Mouse (Mus musculus) lung, postnatal 36 days (tissue): ENCODE data around the gene Wnk2.

Experiments used
- DNase-seq: peaks from one replicate; pipeline ENCODE4 v3.0.0; 2022; ENCODE audit warnings: mixed read lengths

The Wnk2 gene

GRCm38 (mm10) chr13:49134491-49134890 lies 13.3 kb downstream of the Wnk2 start:
- DNase-seq, result no peak

- no peak for DNase-seq
These were observed 14.7 kb downstream of the Wnk2 start for GRCm38 (mm10) chr13:49133125-49133524.

DNA sequence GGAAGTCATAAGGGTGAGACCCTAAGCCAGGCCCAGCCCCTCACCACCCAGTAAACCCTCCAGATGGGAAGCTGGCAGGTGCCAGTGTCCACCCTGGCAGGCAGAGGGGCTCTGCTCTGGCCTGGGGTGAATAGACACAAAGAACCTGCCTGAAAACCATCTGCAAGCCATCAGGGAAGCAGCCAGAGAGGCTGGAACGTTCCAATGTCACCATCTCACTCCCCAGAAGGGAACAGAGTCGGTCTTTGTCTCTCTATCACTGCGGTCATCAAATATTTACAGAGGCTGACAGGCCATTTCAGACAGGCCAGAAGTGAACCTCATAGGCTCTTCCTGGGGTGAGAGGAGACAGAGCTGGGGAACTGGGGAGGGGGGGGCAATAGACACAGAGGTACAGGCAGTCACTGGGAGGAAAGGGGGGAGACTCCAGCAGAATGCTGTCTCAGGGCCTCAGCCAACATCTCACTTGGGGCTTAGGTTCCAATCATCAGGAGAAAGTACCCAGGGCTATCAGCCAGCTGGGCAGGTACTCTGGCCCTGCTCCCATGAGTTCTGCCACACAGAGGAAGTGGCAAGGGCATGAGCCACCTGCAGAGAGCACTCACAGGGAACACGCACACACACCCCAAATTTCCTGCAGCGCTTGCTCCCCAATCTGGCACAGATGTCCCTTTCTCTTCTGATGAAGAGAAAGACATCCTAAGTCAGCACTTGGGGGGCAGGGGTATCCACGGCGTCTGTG lies 15.7 kb downstream of the Wnk2 start:
- no peak for DNase-seq

- no peak for DNase-seq
These were observed 16.4 kb downstream of the Wnk2 start for GRCm38 (mm10) chr13:49131342-49131855.

GRCm38 (mm10) chr13:49129845-49130244 lies 18.0 kb downstream of the Wnk2 start:
- no peak for DNase-seq

GRCm38 (mm10) chr13:49129154-49129553 lies 18.7 kb downstream of the Wnk2 start:
- no peak for DNase-seq

- DNase-seq, result peak; percentile 17
These were observed 19.8 kb downstream of the Wnk2 start for GRCm38 (mm10) chr13:49127844-49128631.

DNA sequence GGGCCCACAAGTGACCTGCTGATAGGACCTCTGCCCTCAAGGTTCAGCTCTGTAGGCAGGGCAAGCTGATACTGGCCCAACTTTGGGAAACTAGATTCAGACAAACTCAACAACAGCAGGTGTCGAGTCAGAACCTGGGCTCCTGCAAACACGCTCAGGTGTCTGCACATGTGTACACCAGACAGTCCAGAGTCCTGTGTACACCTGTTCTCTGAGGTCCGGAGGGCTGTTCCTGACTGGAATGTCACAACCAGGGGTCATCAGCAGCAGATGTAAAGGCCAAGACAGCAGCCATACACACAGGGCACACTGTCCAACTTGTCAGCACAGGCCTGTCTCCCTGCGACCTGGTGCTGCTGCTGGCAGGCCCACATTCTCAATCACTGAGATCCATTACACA lies 25.7 kb downstream of the Wnk2 start:
- DNase-seq, result no peak

GRCm38 (mm10) chr13:49117563-49117962 lies 30.3 kb downstream of the Wnk2 start:
- no peak for DNase-seq

DNA sequence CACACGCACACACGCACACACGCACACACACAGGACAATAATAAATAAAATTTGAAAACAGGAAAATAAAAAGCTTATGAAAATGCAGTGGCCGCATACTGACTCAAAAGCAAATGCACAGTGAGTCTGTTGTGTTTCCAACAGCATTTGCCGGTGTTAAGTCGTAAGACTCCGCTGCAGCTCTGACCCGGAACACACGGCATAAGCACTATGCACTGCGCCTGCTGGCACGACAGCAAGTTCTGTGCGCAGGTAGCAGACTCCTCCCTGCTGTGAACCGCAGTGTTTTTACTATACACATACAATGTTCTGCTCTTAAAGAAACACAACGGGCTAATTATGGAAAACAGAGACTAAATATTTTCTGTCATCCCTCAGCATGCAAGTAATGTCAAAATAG lies 32.9 kb downstream of the Wnk2 start:
- no peak for DNase-seq

DNA sequence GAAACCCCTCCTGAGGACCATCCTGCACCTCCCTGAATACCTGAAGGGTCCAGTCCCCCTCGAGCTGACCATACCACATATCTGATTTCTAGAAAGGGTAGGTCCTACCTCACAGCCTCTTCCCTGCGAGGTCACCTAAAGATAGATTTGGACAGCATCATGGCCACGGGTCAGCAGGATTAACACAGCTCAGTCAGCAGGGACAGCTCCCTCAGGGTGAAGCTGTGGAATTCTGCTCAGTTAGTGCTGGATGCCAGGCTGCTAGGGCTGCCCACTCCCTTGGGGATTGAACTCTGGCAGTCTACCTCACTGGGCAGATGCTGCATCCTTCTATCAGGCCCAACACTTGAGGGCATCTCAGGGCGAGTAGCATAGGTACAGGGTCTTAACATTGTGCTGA lies 33.7 kb downstream of the Wnk2 start:
- no peak for DNase-seq

DNA sequence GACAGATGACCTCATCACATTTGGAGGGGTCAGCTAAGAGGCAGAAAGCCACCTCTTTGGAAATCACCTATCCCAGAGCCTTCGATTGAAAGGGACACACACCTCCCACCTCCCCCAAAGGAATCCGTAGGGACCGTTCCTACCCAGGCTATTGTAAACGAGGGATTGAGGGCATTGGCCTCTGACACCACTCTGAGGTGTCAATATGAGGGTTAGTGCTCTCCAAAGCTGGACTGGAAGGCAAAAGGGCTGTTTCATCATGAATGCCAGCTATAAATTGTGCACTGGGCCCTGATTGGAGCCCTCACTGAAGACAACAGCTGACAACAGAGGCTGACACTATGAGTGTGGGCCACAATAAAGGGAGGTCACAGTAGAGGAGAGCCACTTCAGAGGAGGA lies 34.5 kb downstream of the Wnk2 start:
- DNase-seq, result no peak

GRCm38 (mm10) chr13:49112652-49113051 lies 35.2 kb downstream of the Wnk2 start:
- no peak for DNase-seq

DNA sequence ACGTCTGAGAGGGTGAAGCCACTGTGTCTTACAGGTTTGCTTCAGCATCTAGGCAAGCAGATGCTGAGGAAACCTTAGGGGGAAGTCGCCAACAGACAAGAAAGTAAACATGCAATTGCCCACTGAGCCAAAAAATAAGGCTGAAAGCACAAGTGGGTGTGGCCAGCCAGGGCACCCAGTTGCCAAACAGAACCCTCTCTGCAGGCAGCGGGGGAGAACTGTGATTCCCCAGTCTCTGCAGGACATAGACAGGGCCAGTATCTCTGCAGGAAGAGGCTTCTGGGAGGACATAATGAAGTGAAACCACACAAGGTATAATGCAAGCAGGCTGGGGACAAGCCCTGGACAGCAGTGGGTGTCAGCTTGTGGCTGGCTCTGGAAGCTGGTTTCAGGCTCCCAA lies 38.1 kb downstream of the Wnk2 start:
- no peak for DNase-seq

- no peak for DNase-seq
These were observed 39.5 kb downstream of the Wnk2 start for GRCm38 (mm10) chr13:49108119-49108846.

- no peak for DNase-seq
These were observed 43.9 kb downstream of the Wnk2 start for GRCm38 (mm10) chr13:49103913-49104312.

GRCm38 (mm10) chr13:49103235-49103634 lies 44.6 kb downstream of the Wnk2 start:
- DNase-seq, result no peak

DNA sequence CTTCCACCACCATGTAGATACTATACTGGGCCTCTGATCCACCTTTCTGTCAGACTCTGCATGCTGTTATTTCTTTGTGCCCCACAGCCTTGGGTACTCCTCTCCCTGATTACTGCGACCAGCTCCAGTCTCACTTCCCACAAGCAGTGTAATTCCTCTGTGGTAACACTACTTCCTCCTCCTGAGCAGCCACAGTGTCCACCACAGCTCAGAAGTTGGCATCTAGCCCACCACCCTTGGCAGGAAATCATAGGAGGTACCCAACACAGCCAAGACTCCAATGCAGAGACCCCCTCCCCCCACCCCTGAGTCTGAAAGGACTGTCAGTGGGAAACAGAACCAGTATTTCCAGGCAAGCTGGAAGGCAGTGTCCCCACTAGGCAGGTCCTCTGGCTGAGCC lies 47.4 kb downstream of the Wnk2 start:
- DNase-seq, result peak; percentile 68

- DNase-seq, result no peak
These were observed 51.0 kb downstream of the Wnk2 start for GRCm38 (mm10) chr13:49096826-49097225.

DNA sequence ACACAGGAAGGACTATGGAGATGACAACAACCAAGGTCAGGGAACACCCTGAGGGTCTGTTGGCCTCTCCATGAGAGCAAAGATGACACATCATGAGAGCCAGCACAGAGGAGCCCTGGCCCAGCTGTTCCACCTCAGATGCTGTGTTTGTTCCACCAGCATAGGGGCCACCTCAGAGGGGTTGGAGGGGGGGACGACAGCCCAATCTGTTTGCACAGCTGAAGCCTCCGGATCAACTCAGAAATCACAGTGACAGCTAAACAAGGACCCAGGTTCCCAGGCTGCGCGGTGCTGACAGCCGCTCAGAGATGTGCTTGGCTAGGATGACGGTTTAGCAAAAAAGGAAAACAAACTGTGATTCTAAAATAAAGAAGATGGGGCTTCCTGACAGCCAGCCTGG lies 53.1 kb downstream of the Wnk2 start:
- no peak for DNase-seq

DNA sequence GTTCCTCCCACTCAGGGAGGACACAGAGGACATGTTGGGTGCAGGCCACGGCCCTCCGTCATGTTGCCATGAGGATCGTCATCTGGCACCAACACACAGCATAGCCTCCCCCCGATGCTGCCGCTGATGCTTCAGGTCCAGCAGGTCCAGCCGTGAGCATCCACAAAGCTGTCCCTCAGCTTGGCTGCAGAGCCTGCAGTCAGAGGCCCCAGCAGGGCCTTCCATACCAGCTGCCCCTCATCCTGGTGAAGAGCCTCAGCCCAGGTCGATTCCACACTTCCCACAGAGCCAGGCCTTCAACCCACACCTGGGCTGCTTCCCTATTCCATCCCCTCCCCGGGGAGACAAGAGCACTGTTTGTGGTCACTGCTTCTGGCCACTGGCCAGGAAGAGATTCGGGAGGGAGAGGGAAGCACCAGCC lies 54.3 kb downstream of the Wnk2 start:
- DNase-seq, result no peak

DNA sequence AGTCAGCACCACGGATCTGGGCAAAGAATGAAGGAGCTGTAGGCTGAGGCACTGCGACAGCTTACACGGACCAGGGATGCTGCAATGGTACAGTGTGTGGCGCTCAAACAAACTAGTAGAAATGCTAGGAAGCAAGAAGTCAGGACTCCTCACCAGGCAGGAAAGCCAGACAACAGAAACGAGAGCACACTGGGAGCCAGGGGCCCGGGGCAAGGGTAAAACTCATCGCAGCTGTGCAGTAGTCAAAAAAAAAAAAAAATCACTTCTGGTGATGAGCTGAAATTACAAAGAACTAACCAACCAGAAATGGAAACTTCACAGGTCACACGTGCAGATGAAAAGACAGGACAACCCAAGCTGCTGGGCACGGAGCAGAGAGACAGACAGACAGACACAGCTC lies 55.2 kb downstream of the Wnk2 start:
- DNase-seq, result no peak

- DNase-seq, result no peak
These were observed 57.6 kb downstream of the Wnk2 start for GRCm38 (mm10) chr13:49090176-49090575.
